Comparison of ENCODE assay signal across 8 mouse cellular contexts in the genomic region with DNA sequence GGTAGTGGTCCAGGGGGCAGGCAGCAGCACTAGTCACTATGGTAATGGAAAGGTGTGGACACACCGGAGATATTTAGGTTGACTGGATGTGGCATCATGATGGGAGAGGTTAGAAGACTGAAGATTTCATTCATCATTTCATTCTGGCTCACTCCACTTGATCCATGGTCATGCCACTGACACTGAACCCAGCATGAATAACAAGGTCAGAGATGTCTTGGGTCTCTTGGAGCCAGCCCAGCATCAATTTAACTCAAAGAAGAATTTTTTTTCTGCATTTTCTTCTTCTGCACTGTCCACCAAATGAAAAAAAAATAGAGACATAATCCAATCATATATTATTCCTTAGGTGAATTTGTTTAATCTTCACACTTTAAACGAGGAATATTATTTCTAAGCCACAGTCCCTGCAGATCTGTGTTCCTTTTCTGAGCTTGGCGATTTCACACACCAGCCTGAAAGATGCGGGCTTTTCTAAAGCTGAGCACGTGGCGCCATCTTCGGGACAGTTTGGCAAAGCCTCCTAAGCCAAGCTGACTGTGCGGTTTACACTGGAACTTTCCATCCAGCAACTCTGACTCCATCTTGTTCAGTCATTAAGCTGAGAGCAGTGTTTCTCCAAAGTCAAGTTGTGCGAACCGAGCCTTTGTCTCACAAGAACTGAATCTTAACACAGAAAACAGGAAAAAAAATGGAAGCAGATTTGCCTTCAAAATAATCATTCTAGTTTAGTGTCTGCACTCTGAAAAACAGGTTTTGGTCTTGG. TPM values are rescaled to one million over a fixed set of nuclear protein-coding genes. Genes with fewer than 3 reads are reported as not detected.
DNase-seq lines count a peak whose midpoint lies in the region; ATAC-seq and TF ChIP-seq lines count a peak whose summit lies in the region.

No protein-coding gene starts in this region.

- H3K9ac ChIP-seq in liver, embryonic 12.5 days = no peak overlapping the region
- H3K9ac ChIP-seq in intestine, embryonic 16.5 days (ENCODE audit: low read depth, low read length) = no peak overlapping the region
- no peak overlapping the region for H3K9ac ChIP-seq in midbrain, embryonic 12.5 days (replicated peaks)

- intact Hi-C loops in left cerebral cortex, postnatal 10 days (cut with DNase I) = loop anchor here (2.0 to 10.0 kb wide), 5 partner anchors 127 to 1450 kb away; no protein-coding TSS in a partner anchor

- peak; percentile 66; the same call in 1 of the 2 replicates for TF ChIP-seq CTCF in small intestine, adult 2 months (IDR thresholded peaks at IDR 0.05; ENCODE audit: extremely low read depth, insufficient read length, insufficient replicate concordance, low read depth, low read length)

- no peak for ATAC-seq in liver, embryonic 12.5 days
- ATAC-seq in intestine, embryonic 16.5 days = peak; percentile 63; the same call in 1 of the 2 replicates
- peak; percentile 84 for ATAC-seq in midbrain, embryonic 12.5 days (ENCODE audit: low FRiP score, low read depth)

- H3K4me2 ChIP-seq in liver, embryonic 12.5 days = no peak overlapping the region
- no peak overlapping the region for H3K4me2 ChIP-seq in intestine, embryonic 16.5 days (ENCODE audit: low read depth, low read length)
- H3K4me2 ChIP-seq in midbrain, embryonic 12.5 days (replicated peaks) = no peak overlapping the region

- WGBS in liver, embryonic 12.5 days (ENCODE audit: insufficient replicate concordance) = 20% methylated on average over 10 of the region's 10 CpGs
- 25% methylated on average over 10 of the region's 10 CpGs for WGBS in intestine, embryonic 16.5 days
- WGBS in midbrain, embryonic 12.5 days = 29% methylated on average over 10 of the region's 10 CpGs
- 20% methylated on average over 10 of the region's 10 CpGs for WGBS in small intestine, adult 2 months

- peak; percentile 49 for DNase-seq in liver
- peak; percentile 93 for DNase-seq in cerebellum, postnatal 10 days
- DNase-seq in frontal cortex, postnatal 36 days (ENCODE audit: low spot score in 2 of 2) = peak; percentile 74 to 86
- DNase-seq in left cerebral cortex, postnatal 10 days (ENCODE audit: extremely low spot score in 1 of 2, low spot score in 2 of 2) = peak; percentile 79 to 80

- H3K9me3 ChIP-seq in liver, embryonic 12.5 days (replicated peaks) = no peaks in the 10 kb centered on the region
- no peaks in the 10 kb centered on the region for H3K9me3 ChIP-seq in intestine, embryonic 16.5 days (ENCODE audit: control insufficient read depth, low read length)
- H3K9me3 ChIP-seq in midbrain, embryonic 12.5 days = no peaks in the 10 kb centered on the region

- H3K27me3 ChIP-seq in liver, embryonic 12.5 days (replicated peaks) = peaks cover 5% of the 10 kb centered on the region; the same call in 1 of the 2 replicates
- H3K27me3 ChIP-seq in intestine, embryonic 16.5 days (replicated peaks; ENCODE audit: control insufficient read depth, insufficient read depth, low read length) = no peaks in the 10 kb centered on the region
- peaks cover 8% of the 10 kb centered on the region for H3K27me3 ChIP-seq in midbrain, embryonic 12.5 days
- H3K27me3 ChIP-seq in small intestine, adult 2 months (ENCODE audit: control insufficient read depth, insufficient read depth, low read length) = no peaks in the 10 kb centered on the region

- H3K27ac ChIP-seq in liver, embryonic 12.5 days = no peak overlapping the region
- no peak overlapping the region for H3K27ac ChIP-seq in intestine, embryonic 16.5 days (ENCODE audit: low read length)
- no peak overlapping the region for H3K27ac ChIP-seq in midbrain, embryonic 12.5 days (replicated peaks)
- no peak overlapping the region for H3K27ac ChIP-seq in small intestine, adult 2 months (ENCODE audit: insufficient read depth, low read depth, low read length)

- TF ChIP-seq POLR2A in small intestine, adult 2 months (IDR thresholded peaks at IDR 0.05; ENCODE audit: low read depth, low read length) = no peak

- H3K4me1 ChIP-seq in liver, embryonic 12.5 days = no peaks in the 10 kb centered on the region
- no peaks in the 10 kb centered on the region for H3K4me1 ChIP-seq in intestine, embryonic 16.5 days (ENCODE audit: control insufficient read depth, insufficient read depth, low read length)
- H3K4me1 ChIP-seq in midbrain, embryonic 12.5 days = no peaks in the 10 kb centered on the region
- no peaks in the 10 kb centered on the region for H3K4me1 ChIP-seq in small intestine, adult 2 months (ENCODE audit: control insufficient read depth, insufficient read depth, insufficient read length, low read length)

- H3K4me3 ChIP-seq in liver, embryonic 12.5 days = no peak overlapping the region
- no peak overlapping the region for H3K4me3 ChIP-seq in intestine, embryonic 16.5 days (ENCODE audit: low read length)
- H3K4me3 ChIP-seq in midbrain, embryonic 12.5 days = no peak overlapping the region
- H3K4me3 ChIP-seq in small intestine, adult 2 months (ENCODE audit: low read depth, low read length) = no peak overlapping the region

- no peaks in the 10 kb centered on the region for H3K36me3 ChIP-seq in liver, embryonic 12.5 days
- H3K36me3 ChIP-seq in intestine, embryonic 16.5 days (ENCODE audit: control insufficient read depth, insufficient read depth, low read length) = no peaks in the 10 kb centered on the region
- H3K36me3 ChIP-seq in midbrain, embryonic 12.5 days = no peaks in the 10 kb centered on the region
- H3K36me3 ChIP-seq in small intestine, adult 2 months (ENCODE audit: control insufficient read depth, insufficient read depth, low read length) = no peaks in the 10 kb centered on the region

RNA-seq across cellular contexts. Expression of a gene that starts 42.6 kb away (rescaled TPM):
- polyA plus RNA-seq in liver, embryonic 12.5 days (2016; fragmentation: Nextera tagmentation; extraction: Ambion mirVana) = 1.7 and 1.8 TPM in 2 replicates
- polyA plus RNA-seq in intestine, embryonic 16.5 days (2015; fragmentation: Nextera tagmentation; extraction: Ambion mirVana) = 0.94 and 1.1 TPM in 2 replicates
- total RNA-seq in left cerebral cortex, postnatal 10 days (2021) = 1 to 10 TPM; 1.7 to 3.1 TPM
- polyA plus RNA-seq in midbrain, embryonic 12.5 days (2016; fragmentation: Nextera tagmentation; extraction: Ambion mirVana) = 2.6 and 4.2 TPM in 2 replicates
- 0.30 and 0.51 TPM in 2 replicates for polyA plus RNA-seq in small intestine, adult 2 months (2012; rRNA removed)

RNA-seq across cellular contexts. Expression of a gene that starts 42.6 kb away (rescaled TPM):
- not detected in 2 replicates for polyA plus RNA-seq in liver, embryonic 12.5 days (2016; fragmentation: Nextera tagmentation; extraction: Ambion mirVana)
- polyA plus RNA-seq in intestine, embryonic 16.5 days (2015; fragmentation: Nextera tagmentation; extraction: Ambion mirVana) = 2.9 and 3.2 TPM in 2 replicates
- 10 to 100 TPM; 20.2 to 20.8 TPM for total RNA-seq in left cerebral cortex, postnatal 10 days (2021)
- polyA plus RNA-seq in midbrain, embryonic 12.5 days (2016; fragmentation: Nextera tagmentation; extraction: Ambion mirVana) = 44.4 and 47.6 TPM in 2 replicates
- 0.89 and 2.6 TPM in 2 replicates for polyA plus RNA-seq in small intestine, adult 2 months (2012; rRNA removed)

Comparison
In these comparisons a context has a peak if more than half of its experiments do, and no peak if none do; other contexts are left out.
1. RNA of a gene that starts 42.6 kb away (polyA plus RNA-seq): 44.4 to 47.6 TPM in midbrain, embryonic 12.5 days; 2.9 to 3.2 TPM in intestine, embryonic 16.5 days, 0.89 to 2.6 TPM in small intestine, adult 2 months and not detected in liver, embryonic 12.5 days; every median in the first group is over 10 times any median in the second.
2. Peak in every context shown above with its lines, with median percentiles within 50 percentile points of each other: DNase-seq.